Mouse (Mus musculus) adrenal gland, adult 2 months (tissue): ENCODE measurements around the gene Safb2. TPM values are rescaled to one million over a fixed set of nuclear protein-coding genes. Genes with fewer than 3 reads are reported as not detected.

ENCODE experiments used
- DNase-seq: peaks from one replicate; pipeline ENCODE4 v3.0.0; 2021
- polyA plus RNA-seq: library from polyadenylated mRNA; depleted of rRNA; stranded (reverse); fragments of >200 nt; gene quantifications from 2 replicates; pipeline ENCODE4 v1.2.3, GENCODE M21; 2012
- total RNA-seq, 2 experiments: library from RNA; stranded (reverse); gene quantifications; 2 replicates each; pipeline ENCODE4 v1.2.3; 2021

Safb2 gene
- total and polyA plus RNA-seq, 3 experiments = 82.8 to 119 (median 89.2) TPM

- no peak for DNase-seq
Observed at GRCm38 (mm10) chr17:56560131-56560530, 24.3 kb downstream of the Safb2 start.

- DNase-seq = peak; percentile 31
Observed at GRCm38 (mm10) chr17:56559386-56559785, 25.0 kb downstream of the Safb2 start.

GRCm38 (mm10) chr17:56558448-56558847 lies 25.9 kb downstream of the Safb2 start:
- peak; percentile 71 for DNase-seq

GRCm38 (mm10) chr17:56554122-56554551 lies 30.2 kb downstream of the Safb2 start, which contains the start of gene Gm20219:
Gm20219 (minus strand) TSS chr17:56554387.
- DNase-seq = no peak

GRCm38 (mm10) chr17:56552781-56553363 lies 31.5 kb downstream of the Safb2 start:
- peak; percentile 51 for DNase-seq

- DNase-seq = no peak
Observed at GRCm38 (mm10) chr17:56551841-56552581, 32.4 kb downstream of the Safb2 start.

- DNase-seq = no peak
Observed at GRCm38 (mm10) chr17:56550784-56551475, 33.5 kb downstream of the Safb2 start.

- DNase-seq = no peak
Observed at GRCm38 (mm10) chr17:56548605-56549105, 35.7 kb downstream of the Safb2 start.

- DNase-seq = no peak
Observed at GRCm38 (mm10) chr17:56547846-56548604, 36.4 kb downstream of the Safb2 start.

- no peak for DNase-seq
Observed at GRCm38 (mm10) chr17:56547116-56547845, 37.1 kb downstream of the Safb2 start.

- no peak for DNase-seq
Observed at GRCm38 (mm10) chr17:56546576-56546975, 37.8 kb downstream of the Safb2 start.

- no peak for DNase-seq
Observed at GRCm38 (mm10) chr17:56545945-56546344, 38.4 kb downstream of the Safb2 start.

- DNase-seq = no peak
Observed at GRCm38 (mm10) chr17:56544699-56545387, 39.5 kb downstream of the Safb2 start.

GRCm38 (mm10) chr17:56543684-56544224 lies 40.6 kb downstream of the Safb2 start:
- no peak for DNase-seq

GRCm38 (mm10) chr17:56542736-56543135 lies 41.6 kb downstream of the Safb2 start:
- DNase-seq = no peak

GRCm38 (mm10) chr17:56540562-56540975 lies 43.8 kb downstream of the Safb2 start:
- DNase-seq = no peak

- no peak for DNase-seq
Observed at GRCm38 (mm10) chr17:56537912-56538311, 46.5 kb downstream of the Safb2 start.

- DNase-seq = no peak
Observed at GRCm38 (mm10) chr17:56536874-56537273, 47.5 kb downstream of the Safb2 start.

- no peak for DNase-seq
Observed at GRCm38 (mm10) chr17:56536192-56536591, 48.2 kb downstream of the Safb2 start.

- DNase-seq = no peak
Observed at GRCm38 (mm10) chr17:56524943-56525342, 59.4 kb downstream of the Safb2 start.
